Mouse (Mus musculus): Measurements from ENCODE around the gene Gm20708. TPM values are rescaled to one million over a fixed set of nuclear protein-coding genes. Genes with fewer than 3 reads are reported as not detected.

Gene Gm20708
- total RNA-seq, 1 experiment: 0.40 TPM

DNA sequence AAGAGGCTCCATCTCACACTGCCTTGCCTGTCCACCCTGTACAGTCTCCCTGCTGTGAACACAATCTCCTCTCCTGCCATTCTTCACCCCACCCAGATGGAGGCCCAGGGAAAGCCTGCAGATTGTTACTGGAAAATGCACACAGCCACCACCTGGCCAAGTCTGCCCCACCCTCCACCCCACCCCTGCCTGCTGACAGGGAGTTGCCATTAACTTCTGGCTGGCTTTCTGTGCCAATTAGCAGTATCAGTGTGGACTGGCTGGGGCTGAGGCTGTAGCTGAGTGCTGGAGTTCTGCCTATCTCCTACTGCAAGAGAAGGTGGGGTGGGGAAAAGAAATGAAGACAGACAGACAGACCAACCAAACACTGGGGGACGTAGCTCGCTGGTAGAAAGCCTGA is 29.1 kb downstream of the Gm20708 start:
- in situ Hi-C loops (cut with MboI; ENCODE audit: low sequenced_read_pairs in 2 of 2, unreplicated experiment in 2 of 2): no loop called here
- peaks cover 1 to 12% of the 10 kb centered on the region in 2 experiments; a peak in 3 of 4 replicates for H3K4me1 ChIP-seq (ENCODE audit: control insufficient read depth in 2 of 2, insufficient read depth in 2 of 2, low read length in 2 of 2, poor library complexity in 1 of 2)
- H3K9ac ChIP-seq (ENCODE audit: insufficient read depth, low read depth, low read length, poor library complexity, severe bottlenecking): no peak overlapping the region
- H3K4me3 ChIP-seq (ENCODE audit: insufficient read depth in 1 of 2, low read depth in 1 of 2, low read length in 2 of 2, poor library complexity in 1 of 2, severe bottlenecking in 1 of 2): no peak overlapping the region
- H3K9me3 ChIP-seq (ENCODE audit: control insufficient read depth, insufficient read depth, low read depth, low read length): no peaks in the 10 kb centered on the region
- DNase-seq (ENCODE audit: low read depth, low spot score): no peak
- TF ChIP-seq MAFK (IDR thresholded peaks at IDR 0.05; ENCODE audit: insufficient read depth, low read depth, low read length): no peak
- TF ChIP-seq ZNF384 (IDR thresholded peaks at IDR 0.05; ENCODE audit: low read depth, low read length): no peak
- TF ChIP-seq ZC3H11A (IDR thresholded peaks at IDR 0.05; ENCODE audit: borderline replicate concordance, low read depth, low read length): no peak
- no peak for TF ChIP-seq HCFC1 (IDR thresholded peaks at IDR 0.05; ENCODE audit: borderline replicate concordance, insufficient read depth, low read length)
- no peak for TF ChIP-seq CHD2 (IDR thresholded peaks at IDR 0.05; ENCODE audit: low read depth, low read length)
- H3K36me3 ChIP-seq (ENCODE audit: control insufficient read depth, insufficient read depth, low read length, poor library complexity, severe bottlenecking): no peaks in the 10 kb centered on the region
- no peak overlapping the region; the same call in 1 of the 2 replicates for H3K27ac ChIP-seq (ENCODE audit: insufficient read depth, low read depth, low read length, poor library complexity, severe bottlenecking)

DNA sequence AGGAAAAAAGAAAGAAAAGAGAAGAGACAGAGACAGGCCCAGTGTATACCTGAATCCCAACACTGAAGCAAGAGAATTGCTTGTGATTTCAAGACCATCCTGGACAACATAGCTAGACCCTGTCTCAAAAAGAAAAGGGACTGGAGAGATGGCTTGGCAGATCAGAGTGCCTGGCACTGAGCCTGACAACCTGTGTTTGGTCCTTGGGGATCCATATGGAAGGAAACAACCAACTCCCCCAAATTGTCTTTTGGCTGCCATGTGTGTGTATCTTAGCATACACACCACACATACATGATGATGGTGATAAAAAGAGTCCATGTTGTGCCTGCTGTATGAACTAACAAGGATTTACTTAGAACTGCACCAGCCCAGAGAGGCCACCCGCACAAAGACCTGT is 29.6 kb downstream of the Gm20708 start:
- Histone ChIP-seq H3K9ac (ENCODE audit: insufficient read depth, low read depth, low read length, poor library complexity, severe bottlenecking) (no peak overlapping the region), H3K36me3 (ENCODE audit: control insufficient read depth, insufficient read depth, low read length, poor library complexity, severe bottlenecking) (no peaks in the 10 kb centered on the region), H3K4me3 (ENCODE audit: insufficient read depth in 1 of 2, low read depth in 1 of 2, low read length in 2 of 2, poor library complexity in 1 of 2, severe bottlenecking in 1 of 2) (no peak overlapping the region), H3K27ac (ENCODE audit: insufficient read depth, low read depth, low read length, poor library complexity, severe bottlenecking) (no peak overlapping the region), H3K4me1 (ENCODE audit: control insufficient read depth in 2 of 2, insufficient read depth in 2 of 2, low read length in 2 of 2, poor library complexity in 1 of 2) (peaks cover 1 to 12% of the 10 kb centered on the region in 2 experiments; a peak in 3 of 4 replicates), H3K9me3 (ENCODE audit: control insufficient read depth, insufficient read depth, low read depth, low read length) (no peaks in the 10 kb centered on the region)
- in situ Hi-C loops (cut with MboI; ENCODE audit: low sequenced_read_pairs in 2 of 2, unreplicated experiment in 2 of 2): no loop called here
- no peak for TF ChIP-seq ZNF384 (IDR thresholded peaks at IDR 0.05; ENCODE audit: low read depth, low read length)
- TF ChIP-seq MAFK (IDR thresholded peaks at IDR 0.05; ENCODE audit: insufficient read depth, low read depth, low read length): no peak
- no peak for TF ChIP-seq CHD2 (IDR thresholded peaks at IDR 0.05; ENCODE audit: low read depth, low read length)
- no peak for TF ChIP-seq HCFC1 (IDR thresholded peaks at IDR 0.05; ENCODE audit: borderline replicate concordance, insufficient read depth, low read length)
- DNase-seq (ENCODE audit: low read depth, low spot score): no peak

- in situ Hi-C loops (cut with MboI; ENCODE audit: low sequenced_read_pairs in 2 of 2, unreplicated experiment in 2 of 2): no loop called here
- TF ChIP-seq MAFK (IDR thresholded peaks at IDR 0.05; ENCODE audit: insufficient read depth, low read depth, low read length) (no peak), CHD2 (IDR thresholded peaks at IDR 0.05; ENCODE audit: low read depth, low read length) (no peak), HCFC1 (IDR thresholded peaks at IDR 0.05; ENCODE audit: borderline replicate concordance, insufficient read depth, low read length) (no peak), ZNF384 (IDR thresholded peaks at IDR 0.05; ENCODE audit: low read depth, low read length) (no peak), ZC3H11A (IDR thresholded peaks at IDR 0.05; ENCODE audit: borderline replicate concordance, low read depth, low read length) (no peak)
- no peak overlapping the region for H3K9ac ChIP-seq (ENCODE audit: insufficient read depth, low read depth, low read length, poor library complexity, severe bottlenecking)
Observed at GRCm38 (mm10) chr11:117840910-117841309, 31.4 kb downstream of the Gm20708 start.

DNA sequence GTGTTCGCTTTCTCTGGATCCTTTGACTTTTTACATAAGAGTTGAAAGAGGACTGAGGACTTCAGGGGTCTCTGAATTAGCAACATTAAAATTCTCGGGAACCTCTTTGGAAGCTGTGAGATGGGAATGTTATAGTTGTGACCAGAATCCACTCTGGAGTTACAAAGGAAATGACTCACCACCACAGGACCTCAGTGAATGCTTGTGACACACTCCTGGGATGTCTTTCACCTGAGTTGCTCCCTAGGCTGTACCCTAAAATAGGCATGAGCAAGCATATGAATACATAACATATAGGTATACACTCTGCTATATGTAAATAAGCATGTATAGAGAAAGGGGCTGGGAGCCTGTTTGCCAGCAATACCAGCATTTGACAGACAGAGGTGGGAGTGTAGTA is 34.0 kb downstream of the Gm20708 start:
- in situ Hi-C loops (cut with MboI; ENCODE audit: low sequenced_read_pairs in 2 of 2, unreplicated experiment in 2 of 2): no loop called here
- Histone ChIP-seq H3K4me3 (ENCODE audit: insufficient read depth in 1 of 2, low read depth in 1 of 2, low read length in 2 of 2, poor library complexity in 1 of 2, severe bottlenecking in 1 of 2) (no peak overlapping the region), H3K4me1 (ENCODE audit: control insufficient read depth in 2 of 2, insufficient read depth in 2 of 2, low read length in 2 of 2, poor library complexity in 1 of 2) (peaks cover 0 to 12% of the 10 kb centered on the region in 2 experiments; a peak in 2 of 4 replicates)

More at GRCm38 (mm10) chr11:117840910-117841309, 31.4 kb downstream of the Gm20708 start:
- no peak for DNase-seq (ENCODE audit: low read depth, low spot score)
- H3K4me1 ChIP-seq (ENCODE audit: control insufficient read depth in 2 of 2, insufficient read depth in 2 of 2, low read length in 2 of 2, poor library complexity in 1 of 2): peaks cover 1 to 9% of the 10 kb centered on the region in 2 experiments; a peak in 3 of 4 replicates
- H3K27ac ChIP-seq (ENCODE audit: insufficient read depth, low read depth, low read length, poor library complexity, severe bottlenecking): no peak overlapping the region
- H3K9me3 ChIP-seq (ENCODE audit: control insufficient read depth, insufficient read depth, low read depth, low read length): no peaks in the 10 kb centered on the region
- no peak overlapping the region for H3K4me3 ChIP-seq (ENCODE audit: insufficient read depth in 1 of 2, low read depth in 1 of 2, low read length in 2 of 2, poor library complexity in 1 of 2, severe bottlenecking in 1 of 2)
- H3K36me3 ChIP-seq (ENCODE audit: control insufficient read depth, insufficient read depth, low read length, poor library complexity, severe bottlenecking): no peaks in the 10 kb centered on the region

DNA sequence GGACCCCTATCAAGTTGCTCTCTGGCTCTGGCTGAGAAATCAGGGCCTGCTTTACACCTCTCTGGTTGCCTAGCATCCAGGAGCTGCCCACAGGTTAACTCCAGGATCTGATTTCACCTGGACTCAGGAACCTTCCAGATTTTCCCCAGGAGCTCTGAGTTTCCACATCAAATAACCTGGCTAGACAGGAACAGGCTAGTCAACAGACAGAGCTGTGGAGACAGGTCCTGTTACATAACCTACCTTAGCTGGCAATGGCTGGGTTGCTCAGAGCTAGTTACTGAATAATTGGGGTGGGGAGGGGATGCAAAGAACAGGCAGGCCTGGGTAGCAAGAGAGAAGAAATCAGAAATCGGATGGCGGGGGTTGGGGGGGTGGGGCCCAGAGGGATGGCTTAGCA is 35.5 kb downstream of the Gm20708 start:
- H3K4me1 ChIP-seq (ENCODE audit: control insufficient read depth in 2 of 2, insufficient read depth in 2 of 2, low read length in 2 of 2, poor library complexity in 1 of 2): peaks cover 0 to 9% of the 10 kb centered on the region in 2 experiments; a peak in 2 of 4 replicates
- H3K27ac ChIP-seq (ENCODE audit: insufficient read depth, low read depth, low read length, poor library complexity, severe bottlenecking): no peak overlapping the region
- H3K9ac ChIP-seq (ENCODE audit: insufficient read depth, low read depth, low read length, poor library complexity, severe bottlenecking): no peak overlapping the region
- no peak overlapping the region for H3K4me3 ChIP-seq (ENCODE audit: insufficient read depth in 1 of 2, low read depth in 1 of 2, low read length in 2 of 2, poor library complexity in 1 of 2, severe bottlenecking in 1 of 2)
- in situ Hi-C loops (cut with MboI; ENCODE audit: low sequenced_read_pairs in 2 of 2, unreplicated experiment in 2 of 2): no loop called here
- no peak for DNase-seq (ENCODE audit: low read depth, low spot score)
- H3K36me3 ChIP-seq (ENCODE audit: control insufficient read depth, insufficient read depth, low read length, poor library complexity, severe bottlenecking): no peaks in the 10 kb centered on the region
- H3K9me3 ChIP-seq (ENCODE audit: control insufficient read depth, insufficient read depth, low read depth, low read length): no peaks in the 10 kb centered on the region
- TF ChIP-seq ZC3H11A (IDR thresholded peaks at IDR 0.05; ENCODE audit: borderline replicate concordance, low read depth, low read length) (no peak), CHD2 (IDR thresholded peaks at IDR 0.05; ENCODE audit: low read depth, low read length) (no peak), MAFK (IDR thresholded peaks at IDR 0.05; ENCODE audit: insufficient read depth, low read depth, low read length) (no peak), ZNF384 (IDR thresholded peaks at IDR 0.05; ENCODE audit: low read depth, low read length) (no peak), HCFC1 (IDR thresholded peaks at IDR 0.05; ENCODE audit: borderline replicate concordance, insufficient read depth, low read length) (no peak)

More for the DNA sequence above, 34.0 kb downstream of the Gm20708 start:
- Histone ChIP-seq H3K36me3 (ENCODE audit: control insufficient read depth, insufficient read depth, low read length, poor library complexity, severe bottlenecking) (no peaks in the 10 kb centered on the region), H3K9me3 (ENCODE audit: control insufficient read depth, insufficient read depth, low read depth, low read length) (no peaks in the 10 kb centered on the region), H3K27ac (ENCODE audit: insufficient read depth, low read depth, low read length, poor library complexity, severe bottlenecking) (no peak overlapping the region), H3K9ac (ENCODE audit: insufficient read depth, low read depth, low read length, poor library complexity, severe bottlenecking) (no peak overlapping the region)
- DNase-seq (ENCODE audit: low read depth, low spot score): no peak
- TF ChIP-seq ZNF384 (IDR thresholded peaks at IDR 0.05; ENCODE audit: low read depth, low read length) (no peak), MAFK (IDR thresholded peaks at IDR 0.05; ENCODE audit: insufficient read depth, low read depth, low read length) (no peak)

Data from ES-E14 (cell line).